Mouse (Mus musculus) bone marrow, adult 2 months (tissue): ENCODE data around the gene Rgl2.

Experiments
- CTCF ChIP-seq: fragments of 200-500 bp; IDR thresholded peaks from 2 replicates; pipeline ENCODE4 v1.5.1; 2011; ENCODE audit warnings: low read length, control low read depth; ENCODE audit not compliant: control insufficient read depth, insufficient read depth
- POLR2A ChIP-seq: fragments of 200-500 bp; IDR thresholded peaks from 2 replicates; pipeline ENCODE4 v1.6.1; 2011; ENCODE audit warnings: low read depth, mild to moderate bottlenecking, control low read depth, low read length, borderline replicate concordance; ENCODE audit not compliant: control insufficient read depth

GRCm38 (mm10) chr17:33911813-33912414 lies 17.4 kb upstream of the Rgl2 start:
- no peak for TF ChIP-seq POLR2A
- TF ChIP-seq CTCF: no peak
